Mouse (Mus musculus): Measurements from ENCODE around the gene Gvin1. TPM values are rescaled to one million over a fixed set of nuclear protein-coding genes. Genes with fewer than 3 reads are reported as not detected.
"Not testable (repeated sequence)": the region's sequence is repeated elsewhere in the genome, so short reads cannot be mapped to it uniquely, and the experiment has no call there.

The Gvin1 gene
- polyA plus RNA-seq, 1 experiment from 2014 or later: 0.15 TPM

DNA sequence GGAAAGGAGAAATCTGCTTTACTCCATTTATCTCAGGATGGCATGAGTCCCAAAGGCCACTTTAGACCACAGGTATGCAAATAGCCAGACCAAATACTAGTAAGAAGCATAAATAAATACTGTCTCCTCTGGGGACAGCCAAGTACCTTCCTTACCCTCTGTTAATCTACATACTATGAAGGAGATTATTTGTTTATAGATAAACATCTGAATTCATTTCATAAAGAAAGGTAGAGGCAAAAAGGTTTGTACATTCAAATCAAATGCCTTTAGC lies 22.0 kb upstream of the Gvin1 start:
- ATAC-seq (ENCODE audit: low FRiP score, low TSS enrichment) (no peak), DNase-seq (ENCODE audit: low spot score) (no peak)
- no peak for TF ChIP-seq EP300 (optimal IDR thresholded peaks at IDR 0.05)
- TF ChIP-seq CTCF (IDR thresholded peaks at IDR 0.05; ENCODE audit: low read depth): no peak
- H3K9me3 ChIP-seq (ENCODE audit: control insufficient read depth, low read length): no peaks in the 10 kb centered on the region
- H3K4me3 ChIP-seq (ENCODE audit: low read depth, low read length): no peak overlapping the region
- H3K27me3 ChIP-seq (ENCODE audit: control insufficient read depth, insufficient read depth, low read length): no peaks in the 10 kb centered on the region
- no peak overlapping the region for H3K27ac ChIP-seq (replicated peaks)
- H3K4me1 ChIP-seq (replicated peaks; ENCODE audit: control insufficient read depth, insufficient read depth): no peaks in the 10 kb centered on the region
- no peaks in the 10 kb centered on the region for H3K36me3 ChIP-seq (ENCODE audit: control insufficient read depth, insufficient read depth, low read length)
- no peak overlapping the region for H3K4me2 ChIP-seq (replicated peaks; ENCODE audit: low read depth)
- no peak overlapping the region for H3K9ac ChIP-seq (ENCODE audit: low read length)

DNA sequence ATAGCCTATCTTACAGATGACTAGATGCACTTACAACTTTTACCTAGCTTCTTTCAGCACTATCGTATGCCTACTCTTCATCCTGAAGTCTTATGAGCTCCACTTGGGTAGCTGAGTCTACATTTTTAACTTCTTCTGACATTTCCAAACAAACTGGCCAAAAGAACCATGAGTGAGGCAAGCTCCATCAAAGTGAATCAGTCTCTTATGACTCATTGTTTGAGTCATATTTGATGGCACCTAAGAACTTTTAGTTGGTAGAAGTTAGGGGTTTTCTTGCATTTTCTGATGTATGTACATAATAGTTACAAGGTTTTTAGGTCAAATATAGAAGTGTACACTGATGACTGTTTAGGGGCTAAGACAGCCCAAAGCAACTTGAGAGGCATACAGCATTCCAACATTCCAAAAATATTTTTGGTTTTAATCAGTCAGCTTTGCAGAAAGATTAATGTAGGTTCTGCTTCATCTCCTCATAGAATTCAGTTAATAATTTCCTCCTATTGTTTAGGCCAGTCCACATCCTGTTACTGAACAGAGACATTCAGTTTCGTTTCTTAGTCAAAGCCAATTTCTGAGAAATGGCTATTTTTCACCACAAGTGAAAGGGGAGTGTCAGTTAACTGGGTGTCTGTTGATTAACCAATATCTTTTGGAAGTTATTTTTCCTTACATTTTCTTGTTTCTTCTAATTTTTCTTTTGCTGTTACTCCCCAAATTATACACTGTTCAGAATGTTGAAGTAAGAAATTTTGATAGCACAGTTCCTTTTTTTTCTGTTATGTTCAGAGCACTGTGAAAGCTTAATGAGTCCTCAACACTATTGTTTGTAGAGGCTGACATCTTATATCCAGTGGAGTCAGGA lies 21.4 kb upstream of the Gvin1 start:
- Histone ChIP-seq H3K9me3 (ENCODE audit: control insufficient read depth, low read length) (no peaks in the 10 kb centered on the region), H3K4me1 (replicated peaks; ENCODE audit: control insufficient read depth, insufficient read depth) (no peaks in the 10 kb centered on the region), H3K4me2 (replicated peaks; ENCODE audit: low read depth) (no peak overlapping the region), H3K27ac (replicated peaks) (no peak overlapping the region), H3K36me3 (ENCODE audit: control insufficient read depth, insufficient read depth, low read length) (no peaks in the 10 kb centered on the region), H3K9ac (ENCODE audit: low read length) (no peak overlapping the region), H3K27me3 (ENCODE audit: control insufficient read depth, insufficient read depth, low read length) (no peaks in the 10 kb centered on the region), H3K4me3 (ENCODE audit: low read depth, low read length) (no peak overlapping the region)
- no peak; the same call in 1 of the 2 replicates for ATAC-seq (ENCODE audit: low FRiP score, low TSS enrichment)
- TF ChIP-seq CTCF (IDR thresholded peaks at IDR 0.05; ENCODE audit: low read depth) (no peak), EP300 (optimal IDR thresholded peaks at IDR 0.05) (no peak)
- no peak for DNase-seq (ENCODE audit: low spot score)
- WGBS: 52% methylated on average over 2 of the region's 2 CpGs

DNA sequence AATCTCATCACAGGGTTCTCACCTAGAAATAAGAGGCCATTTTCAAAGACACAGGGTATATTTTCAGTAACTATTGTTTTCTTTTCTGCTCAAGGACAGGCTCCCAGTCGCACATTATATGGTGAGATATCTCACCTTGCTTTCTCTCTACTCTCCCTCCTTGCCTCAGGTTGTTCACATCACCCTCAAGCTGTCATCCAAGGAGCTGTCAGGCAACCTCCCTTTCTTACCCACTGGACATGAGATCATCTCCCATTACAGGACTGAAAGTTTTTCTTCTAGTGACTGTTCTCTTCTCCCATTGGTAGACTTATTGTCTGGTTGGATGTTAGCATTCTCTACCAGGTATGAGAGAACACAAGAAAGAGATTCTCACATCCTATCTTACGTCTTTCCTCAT lies 20.5 kb upstream of the Gvin1 start:
- H3K27ac ChIP-seq (replicated peaks): no peak overlapping the region
- no peak for TF ChIP-seq CTCF (IDR thresholded peaks at IDR 0.05; ENCODE audit: low read depth)
- TF ChIP-seq EP300 (optimal IDR thresholded peaks at IDR 0.05): no peak
- H3K4me3 ChIP-seq (ENCODE audit: low read depth, low read length): no peak overlapping the region
- H3K27me3 ChIP-seq (ENCODE audit: control insufficient read depth, insufficient read depth, low read length): no peaks in the 10 kb centered on the region
- no peaks in the 10 kb centered on the region for H3K4me1 ChIP-seq (replicated peaks; ENCODE audit: control insufficient read depth, insufficient read depth)
- no peak overlapping the region for H3K4me2 ChIP-seq (replicated peaks; ENCODE audit: low read depth)
- H3K36me3 ChIP-seq (ENCODE audit: control insufficient read depth, insufficient read depth, low read length): no peaks in the 10 kb centered on the region
- H3K9ac ChIP-seq (ENCODE audit: low read length): no peak overlapping the region
- 61% methylated on average over 2 of the region's 2 CpGs for WGBS
- H3K9me3 ChIP-seq (ENCODE audit: control insufficient read depth, low read length): no peaks in the 10 kb centered on the region
- no peak for ATAC-seq (ENCODE audit: low FRiP score, low TSS enrichment)
- DNase-seq (ENCODE audit: low spot score): no peak

DNA sequence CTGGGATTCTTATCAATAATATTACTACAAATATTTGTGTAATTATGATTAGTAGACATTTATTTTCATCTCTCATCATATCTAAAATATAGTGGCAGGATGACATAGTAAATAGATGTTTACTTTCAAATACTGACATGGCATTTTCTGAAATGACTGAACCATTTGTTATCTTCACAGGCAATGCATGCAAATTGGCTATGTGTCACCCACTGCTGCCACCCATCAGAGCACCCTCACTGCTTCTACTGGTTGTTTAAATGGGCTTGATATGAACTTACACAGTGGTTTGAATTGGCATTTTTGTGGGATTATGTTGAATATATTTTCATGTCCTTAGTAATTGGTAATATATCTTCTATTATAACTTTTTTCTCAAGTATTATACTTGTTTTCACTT lies 784 bp upstream of the Gvin1 start:
- not testable (repeated sequence) for ATAC-seq (ENCODE audit: low FRiP score, low TSS enrichment); H3K4me3 ChIP-seq (ENCODE audit: low read depth, low read length); H3K4me2 ChIP-seq (replicated peaks; ENCODE audit: low read depth); H3K27ac ChIP-seq (replicated peaks); H3K9me3 ChIP-seq (ENCODE audit: control insufficient read depth, low read length); H3K36me3 ChIP-seq (ENCODE audit: control insufficient read depth, insufficient read depth, low read length); H3K9ac ChIP-seq (ENCODE audit: low read length); H3K4me1 ChIP-seq (replicated peaks; ENCODE audit: control insufficient read depth, insufficient read depth); DNase-seq (ENCODE audit: low spot score); H3K27me3 ChIP-seq (ENCODE audit: control insufficient read depth, insufficient read depth, low read length)

DNA sequence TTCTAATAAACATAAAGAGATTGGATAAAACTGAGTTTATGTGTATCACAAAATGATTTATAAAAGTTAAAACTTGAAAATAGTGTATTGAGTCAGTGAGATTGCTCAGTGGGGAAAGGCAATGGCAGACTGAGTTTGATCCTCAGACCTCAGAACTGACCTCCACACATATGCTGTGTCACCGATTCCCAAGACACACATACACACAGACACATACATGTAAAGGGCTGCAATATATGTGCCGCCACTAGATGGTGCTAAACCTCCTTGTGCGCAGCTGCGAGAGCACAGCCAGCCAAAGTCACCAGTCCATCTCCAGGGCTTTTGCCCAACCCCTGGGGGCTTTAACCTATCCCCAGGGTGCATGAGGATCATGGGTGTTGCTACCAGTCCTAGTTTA lies 1.4 kb downstream of the Gvin1 start:
- H3K4me3 ChIP-seq (ENCODE audit: low read depth, low read length); H3K4me2 ChIP-seq (replicated peaks; ENCODE audit: low read depth); H3K27me3 ChIP-seq (ENCODE audit: control insufficient read depth, insufficient read depth, low read length); H3K9me3 ChIP-seq (ENCODE audit: control insufficient read depth, low read length); H3K9ac ChIP-seq (ENCODE audit: low read length); H3K36me3 ChIP-seq (ENCODE audit: control insufficient read depth, insufficient read depth, low read length); ATAC-seq (ENCODE audit: low FRiP score, low TSS enrichment); H3K4me1 ChIP-seq (replicated peaks; ENCODE audit: control insufficient read depth, insufficient read depth); H3K27ac ChIP-seq (replicated peaks); DNase-seq (ENCODE audit: low spot score): not testable (repeated sequence)
- no CpG with 5 or more reads among the region's 4 CpGs for whole genome bisulfite sequencing

DNA sequence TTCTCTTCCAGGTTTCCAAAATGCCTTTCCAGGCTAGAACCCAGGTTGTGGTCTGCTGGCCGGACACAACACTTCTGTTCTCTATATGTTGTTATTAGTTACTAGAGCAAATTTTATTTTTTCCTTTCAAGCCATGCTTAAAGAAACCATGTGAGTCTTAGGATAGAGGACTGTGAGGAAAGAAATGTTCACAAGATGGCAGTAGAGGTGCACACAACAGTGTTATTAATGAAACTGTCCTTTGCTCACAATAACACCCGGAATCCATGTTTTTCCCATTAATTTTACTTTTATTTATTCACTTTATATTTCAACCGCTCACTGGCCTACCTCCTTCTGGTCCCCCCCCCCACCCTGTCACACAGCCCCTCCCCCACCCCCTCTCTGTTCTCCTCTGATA lies 8.5 kb downstream of the Gvin1 start:
- not testable (repeated sequence) for H3K36me3 ChIP-seq (ENCODE audit: control insufficient read depth, insufficient read depth, low read length); H3K27ac ChIP-seq (replicated peaks); H3K9ac ChIP-seq (ENCODE audit: low read length); H3K27me3 ChIP-seq (ENCODE audit: control insufficient read depth, insufficient read depth, low read length); H3K9me3 ChIP-seq (ENCODE audit: control insufficient read depth, low read length); H3K4me2 ChIP-seq (replicated peaks; ENCODE audit: low read depth); H3K4me1 ChIP-seq (replicated peaks; ENCODE audit: control insufficient read depth, insufficient read depth); DNase-seq (ENCODE audit: low spot score); H3K4me3 ChIP-seq (ENCODE audit: low read depth, low read length); ATAC-seq (ENCODE audit: low FRiP score, low TSS enrichment)
- WGBS: 77% methylated on average over 2 of the region's 3 CpGs

DNA sequence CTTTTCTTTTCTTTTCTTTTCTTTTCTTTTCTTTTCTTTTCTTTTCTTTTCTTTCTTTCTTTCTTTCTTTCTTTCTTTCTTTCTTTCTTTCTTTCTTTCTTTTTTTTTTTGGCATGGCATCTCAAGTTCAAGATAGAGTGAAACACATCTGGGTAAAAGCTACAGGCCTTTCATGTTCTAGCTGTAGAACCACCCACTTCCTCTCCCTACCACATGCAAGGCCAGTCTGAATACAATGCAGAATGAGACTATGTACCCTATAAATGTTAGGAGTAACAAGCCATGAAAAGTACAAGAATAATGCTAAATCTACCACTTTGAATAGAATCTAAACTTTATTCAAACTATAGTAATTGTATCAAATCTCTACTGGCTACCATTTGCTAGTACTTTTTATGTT lies 38.1 kb downstream of the Gvin1 start:
- H3K4me1 ChIP-seq (replicated peaks; ENCODE audit: control insufficient read depth, insufficient read depth); H3K4me2 ChIP-seq (replicated peaks; ENCODE audit: low read depth); H3K4me3 ChIP-seq (ENCODE audit: low read depth, low read length); H3K9me3 ChIP-seq (ENCODE audit: control insufficient read depth, low read length); ATAC-seq (ENCODE audit: low FRiP score, low TSS enrichment); H3K27ac ChIP-seq (replicated peaks); H3K27me3 ChIP-seq (ENCODE audit: control insufficient read depth, insufficient read depth, low read length); DNase-seq (ENCODE audit: low spot score); H3K9ac ChIP-seq (ENCODE audit: low read length); H3K36me3 ChIP-seq (ENCODE audit: control insufficient read depth, insufficient read depth, low read length): not testable (repeated sequence)

DNA sequence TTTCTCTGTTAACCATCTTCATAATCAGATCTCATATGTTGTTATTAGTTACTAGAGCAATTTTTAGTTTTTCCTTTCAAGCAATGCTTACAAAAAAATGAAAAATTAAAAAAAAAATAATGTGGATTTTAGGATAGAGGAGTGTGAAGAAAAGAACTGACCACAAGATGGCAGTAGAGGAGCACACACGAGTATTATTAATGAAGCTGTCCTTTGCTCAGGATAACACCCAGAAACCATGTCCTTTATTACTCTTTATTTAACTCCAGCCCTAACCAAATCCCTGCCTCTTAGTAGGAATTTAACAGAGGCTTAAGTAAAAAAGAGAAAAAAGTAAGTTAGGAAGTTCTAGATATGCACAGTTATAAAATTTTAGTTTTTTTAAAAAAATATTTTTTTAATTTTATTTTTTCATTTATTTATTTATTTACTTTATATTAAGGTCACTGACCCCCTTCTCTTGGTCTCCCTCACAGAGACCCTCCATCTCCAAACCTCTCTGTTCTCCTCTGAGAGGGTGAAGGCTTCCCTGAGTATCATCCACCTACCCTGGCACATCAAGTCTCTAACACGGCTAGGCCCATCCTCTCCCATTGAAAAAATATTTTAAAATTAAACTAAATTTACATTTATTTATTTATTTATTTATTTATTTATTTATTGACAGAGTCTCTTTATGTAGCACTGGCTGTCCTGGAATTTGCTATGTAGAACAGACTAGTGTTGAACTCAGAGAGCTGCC lies 69.9 kb downstream of the Gvin1 start:
- H3K9ac ChIP-seq (ENCODE audit: low read length); H3K27me3 ChIP-seq (ENCODE audit: control insufficient read depth, insufficient read depth, low read length); DNase-seq (ENCODE audit: low spot score); H3K36me3 ChIP-seq (ENCODE audit: control insufficient read depth, insufficient read depth, low read length); H3K9me3 ChIP-seq (ENCODE audit: control insufficient read depth, low read length); H3K4me3 ChIP-seq (ENCODE audit: low read depth, low read length); H3K4me1 ChIP-seq (replicated peaks; ENCODE audit: control insufficient read depth, insufficient read depth); H3K27ac ChIP-seq (replicated peaks); ATAC-seq (ENCODE audit: low FRiP score, low TSS enrichment); H3K4me2 ChIP-seq (replicated peaks; ENCODE audit: low read depth): not testable (repeated sequence)
- no CpG with 5 or more reads among the region's 2 CpGs for WGBS

All from stomach, postnatal 0 days (tissue).